Mouse (Mus musculus) heart, postnatal 0 days (tissue): ENCODE measurements at regions not wholly inside any gene's neighbourhood (a gene's known extent, or its start where the extent isn't known, plus 50 kb on each side); places are given as distances from the start of the nearest gene placed in this dataset.

Source experiments
- CTCF ChIP-seq: IDR thresholded peaks from 2 replicates; pipeline ENCODE4 v1.5.1; 2016; ENCODE audit warnings: antibody characterized with exemption, control low read depth, low read depth
- EP300 ChIP-seq: IDR thresholded peaks from 2 replicates; pipeline ENCODE4 v1.6.1; 2016; ENCODE audit warnings: antibody characterized with exemption, low read depth

DNA sequence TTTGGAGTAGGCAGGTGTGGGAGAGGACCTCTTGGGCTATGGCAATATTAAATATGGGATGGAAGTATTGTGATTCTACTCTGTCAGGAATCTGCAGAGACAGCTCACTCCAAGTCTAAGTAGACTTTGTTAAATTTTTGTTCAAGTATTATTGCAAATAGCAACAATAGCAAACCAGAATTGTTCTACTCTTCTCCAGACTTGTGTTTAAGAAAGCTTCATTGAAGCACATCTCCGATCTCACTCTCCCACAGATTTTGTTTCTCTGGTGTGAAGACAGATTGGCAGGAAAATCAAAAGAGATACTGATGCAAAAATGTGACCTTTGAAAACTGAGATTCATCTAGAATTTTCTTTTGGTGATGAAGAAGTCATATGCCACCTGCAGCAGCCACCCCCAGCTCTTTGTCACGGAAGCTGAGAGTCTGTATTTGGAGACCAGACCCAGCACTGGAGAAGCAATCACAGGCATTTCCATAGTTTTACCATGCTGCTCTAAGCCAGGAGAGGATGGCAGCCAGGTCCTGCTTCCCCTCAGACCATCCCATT lies 70.2 kb upstream of the Zfp280d start:
- TF ChIP-seq CTCF: no peak
- TF ChIP-seq EP300: no peak
